Mouse (Mus musculus): Measurements from ENCODE around the gene Pes1. TPM values are rescaled to one million over a fixed set of nuclear protein-coding genes. Genes with fewer than 3 reads are reported as not detected.
"Not testable (repeated sequence)": the region's sequence is repeated elsewhere in the genome, so short reads cannot be mapped to it uniquely, and the experiment has no call there.

The Pes1 gene
- total and polyA plus RNA-seq, 3 experiments = 240 to 498 (median 301) TPM

DNA sequence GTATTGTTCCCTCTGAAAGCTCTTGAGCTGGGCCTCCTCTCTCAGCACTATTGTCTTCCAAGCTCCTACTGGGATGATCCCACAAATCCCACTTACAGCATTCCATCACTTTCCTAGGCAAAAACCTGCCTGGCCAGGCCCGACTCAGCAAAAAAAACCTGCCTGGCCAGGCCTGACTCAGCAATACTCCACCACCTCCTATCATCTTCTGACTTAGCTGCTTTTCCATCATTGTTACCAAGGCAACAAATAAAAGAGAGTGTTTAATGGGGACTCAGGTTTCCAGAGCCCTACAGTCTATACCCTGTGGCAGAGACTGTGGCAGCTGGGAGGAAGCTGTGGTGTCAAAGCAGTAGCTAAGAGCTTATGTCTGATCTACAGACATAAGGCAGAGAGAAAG, 48.8 kb downstream of the Pes1 start:
- DNase-seq (ENCODE audit: low read depth, low spot score) = no peak
- Histone ChIP-seq H3K4me1 (ENCODE audit: control insufficient read depth in 1 of 2, insufficient read depth in 2 of 2, low read length in 2 of 2) (peaks cover 0 to 5% of the 10 kb centered on the region in 2 experiments; a peak in 2 of 4 replicates), H3K79me2 (ENCODE audit: control insufficient read depth, insufficient read depth, low read length, poor library complexity) (no peaks in the 10 kb centered on the region), H3K4me3 (ENCODE audit: control insufficient read depth in 1 of 2, insufficient read depth in 1 of 2, low read depth in 2 of 2, low read length in 2 of 2) (no peak overlapping the region), H3K27ac (ENCODE audit: control insufficient read depth, low read depth, low read length) (no peak overlapping the region), H3K27me3 (ENCODE audit: control insufficient read depth in 1 of 2, insufficient read depth in 2 of 2, low read length in 2 of 2) (peaks cover 0 to 2% of the 10 kb centered on the region in 2 experiments; a peak in 2 of 4 replicates), H3K36me3 (ENCODE audit: control insufficient read depth in 1 of 2, insufficient read depth in 2 of 2, low read length in 2 of 2) (peaks cover 0 to 2% of the 10 kb centered on the region in 2 experiments; a peak in 1 of 4 replicates), H3K9me3 (replicated peaks; ENCODE audit: insufficient read depth, low read length) (no peaks in the 10 kb centered on the region), H3K9ac (ENCODE audit: control insufficient read depth, low read depth, low read length, poor library complexity, severe bottlenecking) (no peak overlapping the region)
- TF ChIP-seq ZNF384 (IDR thresholded peaks at IDR 0.05; ENCODE audit: low read depth, low read length) (no peak), MAFK (IDR thresholded peaks at IDR 0.05; ENCODE audit: borderline replicate concordance, low read depth, low read length) (peak; percentile 32; the same call in 1 of the 2 replicates), USF1 (IDR thresholded peaks at IDR 0.05; ENCODE audit: low read depth, low read length) (no peak)

DNA sequence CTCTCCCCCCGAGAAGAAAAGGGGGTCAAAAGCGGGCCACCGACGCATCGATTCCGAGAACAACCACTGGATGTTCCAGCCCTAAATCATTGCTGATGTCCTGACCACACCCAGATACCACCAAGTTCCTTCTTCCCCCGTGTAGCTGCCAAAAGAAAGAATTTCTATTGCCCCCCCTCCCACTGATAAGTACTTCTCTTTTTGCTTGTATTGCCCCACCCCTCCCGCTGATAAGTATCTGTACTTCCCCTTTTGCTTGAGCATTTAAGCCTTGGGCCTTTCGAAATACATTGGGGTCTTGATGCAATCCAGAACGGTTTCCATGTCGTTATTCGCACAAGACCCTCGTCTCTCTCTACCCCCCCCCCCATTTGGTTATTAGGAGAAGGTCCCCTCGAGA, 52.0 kb downstream of the Pes1 start:
- H3K27me3 ChIP-seq (ENCODE audit: control insufficient read depth in 1 of 2, insufficient read depth in 2 of 2, low read length in 2 of 2); H3K4me3 ChIP-seq (ENCODE audit: control insufficient read depth in 1 of 2, insufficient read depth in 1 of 2, low read depth in 2 of 2, low read length in 2 of 2); H3K27ac ChIP-seq (ENCODE audit: control insufficient read depth, low read depth, low read length); H3K9ac ChIP-seq (ENCODE audit: control insufficient read depth, low read depth, low read length, poor library complexity, severe bottlenecking); H3K36me3 ChIP-seq (ENCODE audit: control insufficient read depth in 1 of 2, insufficient read depth in 2 of 2, low read length in 2 of 2); H3K79me2 ChIP-seq (ENCODE audit: control insufficient read depth, insufficient read depth, low read length, poor library complexity); H3K4me1 ChIP-seq (ENCODE audit: control insufficient read depth in 1 of 2, insufficient read depth in 2 of 2, low read length in 2 of 2); H3K9me3 ChIP-seq (replicated peaks; ENCODE audit: insufficient read depth, low read length): not testable (repeated sequence)
- TF ChIP-seq GATA1 (IDR thresholded peaks at IDR 0.05; ENCODE audit: low read depth, low read length) (peak; percentile 48; the same call in 1 of the 2 replicates), EP300 (IDR thresholded peaks at IDR 0.05; ENCODE audit: low read depth in 1 of 2, low read length in 2 of 2) (0 out of 4 replicates have a peak, but pooled peaks have one; percentile 26 to 31)
- DNase-seq (ENCODE audit: low read depth, low spot score) = peak; percentile 67

- DNase-seq (ENCODE audit: low read depth, low spot score) = peak; percentile 79
- H3K9ac ChIP-seq (ENCODE audit: control insufficient read depth, low read depth, low read length, poor library complexity, severe bottlenecking); H3K4me1 ChIP-seq (ENCODE audit: control insufficient read depth in 1 of 2, insufficient read depth in 2 of 2, low read length in 2 of 2); H3K9me3 ChIP-seq (replicated peaks; ENCODE audit: insufficient read depth, low read length); H3K27ac ChIP-seq (ENCODE audit: control insufficient read depth, low read depth, low read length); H3K36me3 ChIP-seq (ENCODE audit: control insufficient read depth in 1 of 2, insufficient read depth in 2 of 2, low read length in 2 of 2); H3K79me2 ChIP-seq (ENCODE audit: control insufficient read depth, insufficient read depth, low read length, poor library complexity); H3K4me3 ChIP-seq (ENCODE audit: control insufficient read depth in 1 of 2, insufficient read depth in 1 of 2, low read depth in 2 of 2, low read length in 2 of 2); H3K27me3 ChIP-seq (ENCODE audit: control insufficient read depth in 1 of 2, insufficient read depth in 2 of 2, low read length in 2 of 2): not testable (repeated sequence)
- peak; percentile 53 for TF ChIP-seq GATA1 (IDR thresholded peaks at IDR 0.05; ENCODE audit: low read depth, low read length)
- TF ChIP-seq MAZ (IDR thresholded peaks at IDR 0.05; ENCODE audit: low read depth, low read length) = peak; percentile 46; the same call in 1 of the 2 replicates
Measured at GRCm38 (mm10) chr11:4022111-4022510, 58.3 kb downstream of the Pes1 start.

GRCm38 (mm10) chr11:4023321-4023720, 59.5 kb downstream of the Pes1 start:
- no peaks in the 10 kb centered on the region; a peak in 1 of 4 replicates for H3K27me3 ChIP-seq (ENCODE audit: control insufficient read depth in 1 of 2, insufficient read depth in 2 of 2, low read length in 2 of 2)
- no peaks in the 10 kb centered on the region for H3K9me3 ChIP-seq (replicated peaks; ENCODE audit: insufficient read depth, low read length)
- no peak for TF ChIP-seq USF2 (IDR thresholded peaks at IDR 0.05; ENCODE audit: borderline replicate concordance in 1 of 2, insufficient read depth in 1 of 2, low read depth in 1 of 2, low read length in 2 of 2)
- no peak for TF ChIP-seq HCFC1 (IDR thresholded peaks at IDR 0.05; ENCODE audit: low read depth, low read length)
- TF ChIP-seq MYC (IDR thresholded peaks at IDR 0.05; ENCODE audit: low read depth, low read length) = no peak
- no peak for TF ChIP-seq CHD1 (IDR thresholded peaks at IDR 0.05; ENCODE audit: low read depth, low read length)
- TF ChIP-seq NRF1 (IDR thresholded peaks at IDR 0.05; ENCODE audit: insufficient read depth, low read depth, low read length, poor library complexity, severe bottlenecking) = no peak
- no peak for TF ChIP-seq USF1 (IDR thresholded peaks at IDR 0.05; ENCODE audit: low read depth, low read length)
- TF ChIP-seq ZMIZ1 (IDR thresholded peaks at IDR 0.05; ENCODE audit: low read depth, low read length) = no peak
- TF ChIP-seq SMC3 (IDR thresholded peaks at IDR 0.05; ENCODE audit: low read depth, low read length) = no peak
- no peak for TF ChIP-seq KAT2A (conservative IDR thresholded peaks at IDR 0.05; ENCODE audit: low read depth, low read length)
- TF ChIP-seq ZNF384 (IDR thresholded peaks at IDR 0.05; ENCODE audit: low read depth, low read length) = no peak
- no peak for TF ChIP-seq EP300 (IDR thresholded peaks at IDR 0.05; ENCODE audit: low read depth in 1 of 2, low read length in 2 of 2)
- TF ChIP-seq POLR2AphosphoS5 (IDR thresholded peaks at IDR 0.05; ENCODE audit: borderline replicate concordance, low read depth, low read length) = no peak
- no peak for TF ChIP-seq TAL1 (IDR thresholded peaks at IDR 0.05; ENCODE audit: low read length)
- no peak for TF ChIP-seq JUND (IDR thresholded peaks at IDR 0.05; ENCODE audit: low read depth, low read length)
- TF ChIP-seq ELF1 (IDR thresholded peaks at IDR 0.05; ENCODE audit: low read depth, low read length) = no peak
- H3K79me2 ChIP-seq (ENCODE audit: control insufficient read depth, insufficient read depth, low read length, poor library complexity) = no peaks in the 10 kb centered on the region
- H3K4me1 ChIP-seq (ENCODE audit: control insufficient read depth in 1 of 2, insufficient read depth in 2 of 2, low read length in 2 of 2) = no peaks in the 10 kb centered on the region; a peak in 1 of 4 replicates
- no peaks in the 10 kb centered on the region for H3K36me3 ChIP-seq (ENCODE audit: control insufficient read depth in 1 of 2, insufficient read depth in 2 of 2, low read length in 2 of 2)
- DNase-seq (ENCODE audit: low read depth, low spot score) = no peak
- H3K27ac ChIP-seq (ENCODE audit: control insufficient read depth, low read depth, low read length) = no peak overlapping the region
- no peak overlapping the region for H3K4me3 ChIP-seq (ENCODE audit: control insufficient read depth in 1 of 2, insufficient read depth in 1 of 2, low read depth in 2 of 2, low read length in 2 of 2)
- no peak overlapping the region for H3K9ac ChIP-seq (ENCODE audit: control insufficient read depth, low read depth, low read length, poor library complexity, severe bottlenecking)
